Mouse (Mus musculus): ENCODE measurements around the gene Plxnc1.

Gene Plxnc1

GRCm38 (mm10) chr10:94947915-94948675 is 3.5 kb upstream of the Plxnc1 start:
- no peak for DNase-seq (ENCODE audit: extremely low read depth, insufficient read length, low spot score)

- DNase-seq (ENCODE audit: extremely low read depth, insufficient read length, low spot score): no peak
These were observed 2.8 kb upstream of the Plxnc1 start for GRCm38 (mm10) chr10:94947386-94947785.

GRCm38 (mm10) chr10:94945206-94945711 is 624 bp upstream of the Plxnc1 start:
- DNase-seq (ENCODE audit: extremely low read depth, insufficient read length, low spot score): no peak

GRCm38 (mm10) chr10:94943846-94944690 is 567 bp downstream of the Plxnc1 start:
- no peak for DNase-seq (ENCODE audit: extremely low read depth, insufficient read length, low spot score)

GRCm38 (mm10) chr10:94943401-94943845 is 1.2 kb downstream of the Plxnc1 start:
- no peak for DNase-seq (ENCODE audit: extremely low read depth, insufficient read length, low spot score)

- no peak for DNase-seq (ENCODE audit: extremely low read depth, insufficient read length, low spot score)
These were observed 2.1 kb downstream of the Plxnc1 start for GRCm38 (mm10) chr10:94942449-94943041.

GRCm38 (mm10) chr10:94941551-94941950 is 3.1 kb downstream of the Plxnc1 start:
- no peak for DNase-seq (ENCODE audit: extremely low read depth, insufficient read length, low spot score)

- no peak for DNase-seq (ENCODE audit: extremely low read depth, insufficient read length, low spot score)
These were observed 3.8 kb downstream of the Plxnc1 start for GRCm38 (mm10) chr10:94940786-94941185.

- no peak for DNase-seq (ENCODE audit: extremely low read depth, insufficient read length, low spot score)
These were observed 4.6 kb downstream of the Plxnc1 start for GRCm38 (mm10) chr10:94940061-94940460.

- no peak for DNase-seq (ENCODE audit: extremely low read depth, insufficient read length, low spot score)
These were observed 5.7 kb downstream of the Plxnc1 start for GRCm38 (mm10) chr10:94938899-94939298.

- DNase-seq (ENCODE audit: extremely low read depth, insufficient read length, low spot score): no peak
These were observed 6.3 kb downstream of the Plxnc1 start for GRCm38 (mm10) chr10:94938320-94938719.

GRCm38 (mm10) chr10:94935270-94935669 is 9.4 kb downstream of the Plxnc1 start:
- DNase-seq (ENCODE audit: extremely low read depth, insufficient read length, low spot score): no peak

GRCm38 (mm10) chr10:94934151-94934614 is 10.5 kb downstream of the Plxnc1 start:
- DNase-seq (ENCODE audit: extremely low read depth, insufficient read length, low spot score): no peak

GRCm38 (mm10) chr10:94931961-94932832 is 12.4 kb downstream of the Plxnc1 start:
- no peak for DNase-seq (ENCODE audit: extremely low read depth, insufficient read length, low spot score)

GRCm38 (mm10) chr10:94928164-94928563 is 16.5 kb downstream of the Plxnc1 start:
- DNase-seq (ENCODE audit: extremely low read depth, insufficient read length, low spot score): no peak

GRCm38 (mm10) chr10:94926297-94926696 is 18.3 kb downstream of the Plxnc1 start:
- DNase-seq (ENCODE audit: extremely low read depth, insufficient read length, low spot score): no peak

- no peak for DNase-seq (ENCODE audit: extremely low read depth, insufficient read length, low spot score)
These were observed 19.8 kb downstream of the Plxnc1 start for GRCm38 (mm10) chr10:94924878-94925277.

GRCm38 (mm10) chr10:94924450-94924849 is 20.2 kb downstream of the Plxnc1 start:
- DNase-seq (ENCODE audit: extremely low read depth, insufficient read length, low spot score): no peak

GRCm38 (mm10) chr10:94923337-94923762 is 21.3 kb downstream of the Plxnc1 start:
- DNase-seq (ENCODE audit: extremely low read depth, insufficient read length, low spot score): no peak

- DNase-seq (ENCODE audit: extremely low read depth, insufficient read length, low spot score): no peak
These were observed 21.8 kb downstream of the Plxnc1 start for GRCm38 (mm10) chr10:94922848-94923247.

All from 3134 (cell line).